Mouse (Mus musculus) cerebellum, adult 11-12 months (tissue): ENCODE data around the gene Phactr2.

ENCODE experiments used
- DNase-seq: peaks from one replicate; pipeline ENCODE4 v3.0.0; 2022

Phactr2 gene

GRCm38 (mm10) chr10:13270270-13270669 is 203.9 kb downstream of the Phactr2 start:
- DNase-seq, result no peak

GRCm38 (mm10) chr10:13259251-13259650 is 215.0 kb downstream of the Phactr2 start:
- DNase-seq, result no peak

GRCm38 (mm10) chr10:13256196-13256595 is 218.0 kb downstream of the Phactr2 start:
- no peak for DNase-seq

- no peak for DNase-seq
Measured at GRCm38 (mm10) chr10:13250280-13250679, 223.9 kb downstream of the Phactr2 start.

GRCm38 (mm10) chr10:13249126-13249525 is 225.1 kb downstream of the Phactr2 start:
- DNase-seq, result no peak

- DNase-seq, result no peak
Measured at GRCm38 (mm10) chr10:13245714-13246113, 228.5 kb downstream of the Phactr2 start.

GRCm38 (mm10) chr10:13244192-13244591 is 230.0 kb downstream of the Phactr2 start:
- DNase-seq, result no peak

GRCm38 (mm10) chr10:13240431-13240830 is 233.8 kb downstream of the Phactr2 start:
- DNase-seq, result no peak

- DNase-seq, result no peak
Measured at GRCm38 (mm10) chr10:13238188-13238587, 236.0 kb downstream of the Phactr2 start.

GRCm38 (mm10) chr10:13236866-13237265 is 237.3 kb downstream of the Phactr2 start:
- no peak for DNase-seq

- no peak for DNase-seq
Measured at GRCm38 (mm10) chr10:13234503-13234902, 239.7 kb downstream of the Phactr2 start.

- DNase-seq, result no peak
Measured at GRCm38 (mm10) chr10:13233941-13234340, 240.3 kb downstream of the Phactr2 start.

- DNase-seq, result no peak
Measured at GRCm38 (mm10) chr10:13233143-13233622, 241.0 kb downstream of the Phactr2 start.

- no peak for DNase-seq
Measured at GRCm38 (mm10) chr10:13232443-13233142, 241.6 kb downstream of the Phactr2 start.

- DNase-seq, result no peak
Measured at GRCm38 (mm10) chr10:13230716-13231115, 243.5 kb downstream of the Phactr2 start.

- no peak for DNase-seq
Measured at GRCm38 (mm10) chr10:13225377-13226063, 248.7 kb downstream of the Phactr2 start.

GRCm38 (mm10) chr10:13222135-13222534 is 252.1 kb downstream of the Phactr2 start:
- no peak for DNase-seq

GRCm38 (mm10) chr10:13220061-13220460 is 254.2 kb downstream of the Phactr2 start:
- DNase-seq, result no peak

GRCm38 (mm10) chr10:13213956-13214355 is 260.3 kb downstream of the Phactr2 start:
- no peak for DNase-seq

GRCm38 (mm10) chr10:13212829-13213228 is 261.4 kb downstream of the Phactr2 start:
- DNase-seq, result no peak

GRCm38 (mm10) chr10:13212326-13212725 is 261.9 kb downstream of the Phactr2 start:
- DNase-seq, result no peak

- no peak for DNase-seq
Measured at GRCm38 (mm10) chr10:13209930-13210637, 264.1 kb downstream of the Phactr2 start.

- no peak for DNase-seq
Measured at GRCm38 (mm10) chr10:13209506-13209905, 264.7 kb downstream of the Phactr2 start.

GRCm38 (mm10) chr10:13209061-13209460 is 265.2 kb downstream of the Phactr2 start:
- no peak for DNase-seq
